Mouse (Mus musculus): ENCODE data around the gene Ifitm3.

DNA sequence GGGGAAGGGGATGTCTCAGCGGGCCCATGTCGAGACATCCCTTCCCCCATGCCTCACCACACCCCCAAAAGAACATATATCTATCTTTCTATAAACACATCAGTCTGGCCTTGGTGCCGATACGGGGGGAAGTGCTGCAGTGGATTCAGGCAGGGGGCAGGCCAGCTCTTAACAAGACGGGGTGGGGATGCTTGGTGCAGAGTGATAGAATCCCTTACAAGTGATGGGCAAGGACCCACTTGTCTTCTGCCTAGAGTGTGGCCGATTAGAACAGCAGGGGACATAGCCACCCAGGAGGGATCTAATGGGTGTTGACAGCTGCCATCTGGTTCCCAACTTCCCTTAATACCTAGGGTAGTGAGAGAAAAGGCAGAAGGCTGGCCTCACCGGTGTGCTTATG lies 39.6 kb downstream of the Ifitm3 start:
- TF ChIP-seq POLR2A (IDR thresholded peaks at IDR 0.05; ENCODE audit: control insufficient read depth, extremely low read depth, insufficient read depth, low read length, poor library complexity) = no peak
- TF ChIP-seq CTCF (IDR thresholded peaks at IDR 0.05; ENCODE audit: borderline replicate concordance, control insufficient read depth, extremely low read depth, insufficient read depth, low read length, poor library complexity) = no peak

Measured in thymus, adult 2 months (tissue).